Mouse (Mus musculus) heart, embryonic 12.5 days (tissue): ENCODE data around the gene Ankrd52. TPM values are rescaled to one million over a fixed set of nuclear protein-coding genes. Genes with fewer than 3 reads are reported as not detected.
A peak's percentile ranks its signal among the peaks of the same experiment; 100 is the strongest.

Experiments used
- ATAC-seq: fragments of 200-750 bp; cut with Nextera tagmentation; 2 replicates; pipeline ENCODE4 v1.8.0; 2017; ENCODE audit warnings: moderate TSS enrichment, moderate library complexity; ENCODE audit not compliant: insufficient number of reproducible peaks, low FRiP score
- H3K27ac ChIP-seq: fragments of 300-500 bp; sonication (generic); 2 replicates; pipeline ENCODE4 v1.5.1; 2016; ENCODE audit warnings: mild to moderate bottlenecking, moderate library complexity; ENCODE audit not compliant: poor library complexity, severe bottlenecking
- H3K27me3 ChIP-seq: fragments of 300-500 bp; sonication (generic); replicated peaks from 2 replicates; pipeline ENCODE4 v1.6.1; 2016; ENCODE audit warnings: mild to moderate bottlenecking, moderate library complexity
- H3K36me3 ChIP-seq: fragments of 300-500 bp; sonication (generic); 2 replicates; pipeline ENCODE4 v1.6.1; 2016; ENCODE audit warnings: mild to moderate bottlenecking, moderate library complexity
- H3K4me1 ChIP-seq: fragments of 300-500 bp; sonication (generic); replicated peaks from 2 replicates; pipeline ENCODE4 v1.6.1; 2016; ENCODE audit warnings: mild to moderate bottlenecking
- H3K4me2 ChIP-seq: fragments of 300-500 bp; sonication (generic); 2 replicates; pipeline ENCODE4 v1.6.1; 2016; ENCODE audit warnings: mild to moderate bottlenecking, moderate library complexity
- H3K4me3 ChIP-seq: fragments of 300-500 bp; sonication (generic); 2 replicates; pipeline ENCODE4 v1.5.1; 2016; ENCODE audit warnings: mild to moderate bottlenecking
- H3K9ac ChIP-seq: fragments of 300-500 bp; sonication (generic); 2 replicates; pipeline ENCODE4 v1.6.1; 2016; ENCODE audit warnings: mild to moderate bottlenecking, moderate library complexity
- H3K9me3 ChIP-seq: fragments of 300-500 bp; sonication (generic); replicated peaks from 2 replicates; pipeline ENCODE4 v1.6.1; 2016; ENCODE audit warnings: mild to moderate bottlenecking, moderate library complexity
- WGBS: fragments of 180-500 bp; shearing (Covaris S2); methylation state at CpG from one replicate; pipeline ENCODE4 v1.1.7; 2016; 5-methylcytosine and 5-hydroxymethylcytosine counted together
- polyA plus RNA-seq: library from polyadenylated mRNA; unstranded; fragments of >200 nt; fragmentation: Nextera tagmentation; extraction: Ambion mirVana; gene quantifications from 2 replicates; pipeline ENCODE4 v1.2.1, GENCODE M21; 2016

Ankrd52 gene
- polyA plus RNA-seq, 1 experiment from 2014 or later, result 10.6 TPM

DNA sequence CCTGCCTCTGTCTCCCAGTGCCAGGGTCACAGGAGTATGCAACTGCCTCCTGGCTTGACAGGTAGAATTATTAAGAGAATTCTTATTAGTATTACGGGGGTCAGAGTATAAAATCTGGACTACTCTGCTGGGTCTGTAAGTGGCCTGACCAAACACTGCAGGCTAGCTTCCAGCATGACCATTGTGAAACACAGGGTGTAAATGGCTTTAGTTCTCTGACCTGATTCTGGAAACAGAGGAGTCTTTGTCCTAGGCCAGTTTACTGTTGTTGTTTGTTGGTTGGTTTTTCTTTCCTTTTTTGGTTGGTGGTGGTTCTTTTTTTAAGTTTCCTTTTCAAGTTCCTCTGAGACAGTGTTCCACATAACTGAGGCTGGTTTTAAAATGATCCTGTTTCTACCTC is 33.5 kb upstream of the Ankrd52 start:
- Histone ChIP-seq H3K27me3 (no peaks in the 10 kb centered on the region), H3K4me3 (no peak overlapping the region), H3K27ac (peak overlapping the region; percentile 90), H3K4me1 (peaks cover 69% of the 10 kb centered on the region), H3K4me2 (no peak overlapping the region), H3K9me3 (no peaks in the 10 kb centered on the region), H3K9ac (no peak overlapping the region), H3K36me3 (peaks cover 3% of the 10 kb centered on the region; the same call in 1 of the 2 replicates)
- no peak for ATAC-seq
- 97% methylated on average over 1 of the region's 1 CpGs for WGBS

DNA sequence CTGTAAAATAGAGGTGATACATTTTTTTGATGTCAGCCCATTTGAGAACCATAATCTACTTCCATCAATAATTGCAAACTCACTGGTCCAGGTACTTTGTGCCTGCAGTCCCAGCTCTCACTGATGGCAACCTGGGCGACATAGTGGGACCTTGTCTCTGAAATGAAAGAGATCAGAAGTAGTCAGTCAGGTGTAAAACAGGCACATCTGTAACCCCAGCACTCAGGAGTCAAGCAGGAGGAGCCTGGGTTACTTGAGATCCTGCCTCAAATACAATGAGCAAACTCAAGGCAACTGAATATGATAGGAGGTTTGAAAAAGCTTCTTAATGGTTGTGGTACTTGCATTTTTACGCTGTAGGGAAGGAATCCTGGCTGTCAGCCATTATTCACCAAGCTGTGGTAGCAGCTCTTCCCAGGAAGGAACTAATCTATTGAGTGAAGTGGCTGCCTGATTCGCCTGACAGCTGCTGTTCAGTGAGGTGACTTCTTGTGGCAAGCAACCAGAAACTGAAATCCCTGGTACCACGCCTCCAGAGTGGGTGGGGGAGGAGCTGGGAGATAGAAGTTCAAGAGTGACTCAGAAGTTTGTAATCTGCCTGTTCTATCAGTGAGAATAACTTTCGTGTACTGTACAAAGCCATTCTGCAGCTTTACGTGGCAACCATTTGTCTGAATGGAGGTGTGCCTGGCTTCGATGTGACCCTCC is 32.2 kb upstream of the Ankrd52 start:
- H3K27ac ChIP-seq, result peak overlapping the region; percentile 90
- peaks cover 5% of the 10 kb centered on the region for H3K36me3 ChIP-seq
- 10% methylated on average over 7 of the region's 7 CpGs for WGBS
- no peak overlapping the region for H3K9ac ChIP-seq
- no peaks in the 10 kb centered on the region for H3K27me3 ChIP-seq
- peaks cover 56% of the 10 kb centered on the region for H3K4me1 ChIP-seq
- ATAC-seq, result peak; percentile 88
- no peaks in the 10 kb centered on the region for H3K9me3 ChIP-seq
- H3K4me3 ChIP-seq, result peak overlapping the region; percentile 26
- peak overlapping the region; percentile 62 for H3K4me2 ChIP-seq

- Histone ChIP-seq H3K4me2 (no peak overlapping the region), H3K9ac (no peak overlapping the region; the same call in 1 of the 2 replicates), H3K27ac (no peak overlapping the region), H3K9me3 (no peaks in the 10 kb centered on the region), H3K4me3 (no peak overlapping the region), H3K27me3 (no peaks in the 10 kb centered on the region), H3K4me1 (peaks cover 37% of the 10 kb centered on the region), H3K36me3 (peaks cover 32% of the 10 kb centered on the region)
- ATAC-seq, result no peak
- WGBS, result 86% methylated on average over 8 of the region's 8 CpGs
Measured at GRCm38 (mm10) chr10:128347541-128347940, 29.4 kb upstream of the Ankrd52 start.

DNA sequence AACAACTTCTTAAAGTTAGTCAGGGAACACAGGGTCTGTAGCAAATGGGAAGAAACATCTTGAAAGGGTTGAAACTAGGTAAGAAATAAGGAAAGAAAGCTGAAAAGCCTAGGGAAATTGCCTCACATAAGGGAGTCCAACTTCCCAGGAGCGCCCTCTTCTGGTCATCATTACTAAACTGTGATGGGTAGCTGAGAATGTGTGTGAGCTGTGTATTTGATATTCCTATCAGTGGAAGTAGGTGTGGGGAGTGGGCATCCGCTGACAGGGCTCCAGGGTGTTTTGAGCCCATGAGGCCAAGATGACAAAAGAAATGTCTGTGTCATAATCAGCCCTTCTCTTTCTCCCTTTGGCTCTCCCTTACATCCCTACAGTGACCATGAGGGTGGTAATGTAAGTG is 18.1 kb upstream of the Ankrd52 start:
- Histone ChIP-seq H3K9me3 (no peaks in the 10 kb centered on the region), H3K27ac (no peak overlapping the region), H3K9ac (no peak overlapping the region), H3K36me3 (peaks cover 88% of the 10 kb centered on the region), H3K27me3 (no peaks in the 10 kb centered on the region), H3K4me3 (no peak overlapping the region), H3K4me2 (no peak overlapping the region), H3K4me1 (peaks cover 4% of the 10 kb centered on the region; the same call in 1 of the 2 replicates)
- ATAC-seq, result no peak
- 57% methylated on average over 2 of the region's 2 CpGs for WGBS

DNA sequence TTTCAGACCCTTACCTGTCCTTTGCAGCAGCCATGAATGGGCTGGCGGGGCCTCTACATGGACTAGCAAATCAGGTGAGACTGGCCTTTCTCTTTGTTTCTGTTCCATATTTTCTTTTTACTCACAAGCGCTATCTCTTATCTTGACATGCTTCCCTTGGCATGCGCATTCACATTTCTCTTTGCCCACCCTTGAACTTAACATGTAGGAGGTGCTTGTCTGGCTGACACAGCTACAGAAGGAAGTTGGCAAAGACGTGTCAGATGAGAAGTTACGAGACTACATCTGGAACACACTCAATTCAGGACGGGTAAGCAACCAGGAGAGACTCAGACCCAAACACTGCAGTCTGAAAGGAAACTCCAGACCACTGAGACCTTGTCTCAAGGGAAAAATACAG is 17.7 kb upstream of the Ankrd52 start:
- Histone ChIP-seq H3K27ac (no peak overlapping the region), H3K36me3 (peaks cover 86% of the 10 kb centered on the region), H3K4me2 (no peak overlapping the region), H3K9ac (no peak overlapping the region), H3K4me3 (no peak overlapping the region), H3K27me3 (no peaks in the 10 kb centered on the region), H3K4me1 (peaks cover 4% of the 10 kb centered on the region; the same call in 1 of the 2 replicates), H3K9me3 (no peaks in the 10 kb centered on the region)
- WGBS, result 62% methylated on average over 6 of the region's 6 CpGs
- no peak for ATAC-seq

DNA sequence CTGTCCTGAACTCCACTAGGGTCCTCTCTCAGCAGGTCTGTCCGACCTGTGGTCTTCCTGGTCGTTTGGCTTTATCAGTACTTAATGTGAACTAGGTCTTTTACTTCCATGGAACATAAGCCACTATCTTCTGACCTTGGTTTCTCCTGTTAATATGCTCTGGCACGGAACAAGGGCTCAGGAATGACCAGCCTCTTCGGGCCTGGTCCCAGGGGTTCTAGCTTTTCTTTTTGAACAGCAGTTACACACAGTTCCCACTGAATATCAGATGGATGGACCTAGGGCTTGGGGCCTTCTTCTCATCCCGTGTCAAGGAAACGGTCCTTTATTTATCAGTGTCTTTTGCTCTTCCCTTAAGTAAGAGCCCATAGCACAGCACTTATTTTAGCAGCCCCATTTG is 15.1 kb upstream of the Ankrd52 start:
- no peak overlapping the region for H3K9ac ChIP-seq
- no peak for ATAC-seq
- peaks cover 78% of the 10 kb centered on the region for H3K36me3 ChIP-seq
- H3K27me3 ChIP-seq, result no peaks in the 10 kb centered on the region
- H3K4me3 ChIP-seq, result no peak overlapping the region
- H3K27ac ChIP-seq, result no peak overlapping the region; the same call in 1 of the 2 replicates
- 84% methylated on average over 6 of the region's 6 CpGs for WGBS
- H3K4me2 ChIP-seq, result no peak overlapping the region
- no peaks in the 10 kb centered on the region for H3K9me3 ChIP-seq
- H3K4me1 ChIP-seq, result peaks cover 4% of the 10 kb centered on the region; the same call in 1 of the 2 replicates

DNA sequence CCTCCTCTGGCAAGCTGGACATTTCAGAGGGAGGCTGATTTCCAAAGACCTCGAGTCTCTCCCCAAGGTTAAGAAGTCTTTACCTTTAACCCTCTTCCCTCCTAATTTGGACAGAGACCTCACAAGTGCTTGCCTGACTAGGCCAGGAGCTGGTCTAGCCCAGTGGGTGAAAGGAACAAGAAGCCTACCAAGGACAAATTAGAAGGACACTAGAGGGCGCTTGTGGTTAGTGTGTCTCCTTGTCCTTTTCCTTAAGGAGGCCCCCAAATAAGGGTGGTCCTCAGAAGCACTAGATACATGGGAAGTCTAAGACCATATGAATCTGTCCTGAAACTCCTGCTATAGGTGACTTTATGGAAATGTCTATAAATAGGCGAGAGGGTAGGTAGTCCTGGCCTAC is 14.3 kb upstream of the Ankrd52 start:
- no peak overlapping the region for H3K4me3 ChIP-seq
- H3K9me3 ChIP-seq, result no peaks in the 10 kb centered on the region
- no peak for ATAC-seq
- 49% methylated on average over 3 of the region's 3 CpGs for WGBS
- peaks cover 74% of the 10 kb centered on the region for H3K36me3 ChIP-seq
- H3K27me3 ChIP-seq, result no peaks in the 10 kb centered on the region
- H3K9ac ChIP-seq, result no peak overlapping the region
- H3K4me1 ChIP-seq, result peaks cover 6% of the 10 kb centered on the region
- no peak overlapping the region for H3K4me2 ChIP-seq
- H3K27ac ChIP-seq, result no peak overlapping the region

- ATAC-seq, result no peak; the same call in 1 of the 2 replicates
- H3K9ac ChIP-seq, result peak overlapping the region; percentile 77
- peak overlapping the region; percentile 68 for H3K4me3 ChIP-seq
- no peaks in the 10 kb centered on the region for H3K9me3 ChIP-seq
- 16% methylated on average over 19 of the region's 19 CpGs for WGBS
- H3K36me3 ChIP-seq, result peaks cover 21% of the 10 kb centered on the region
- peaks cover 15% of the 10 kb centered on the region for H3K4me1 ChIP-seq
- H3K4me2 ChIP-seq, result peak overlapping the region; percentile 90
- H3K27ac ChIP-seq, result peak overlapping the region; percentile 87
- H3K27me3 ChIP-seq, result no peaks in the 10 kb centered on the region
Measured at GRCm38 (mm10) chr10:128367899-128368401, 9.0 kb upstream of the Ankrd52 start.

DNA sequence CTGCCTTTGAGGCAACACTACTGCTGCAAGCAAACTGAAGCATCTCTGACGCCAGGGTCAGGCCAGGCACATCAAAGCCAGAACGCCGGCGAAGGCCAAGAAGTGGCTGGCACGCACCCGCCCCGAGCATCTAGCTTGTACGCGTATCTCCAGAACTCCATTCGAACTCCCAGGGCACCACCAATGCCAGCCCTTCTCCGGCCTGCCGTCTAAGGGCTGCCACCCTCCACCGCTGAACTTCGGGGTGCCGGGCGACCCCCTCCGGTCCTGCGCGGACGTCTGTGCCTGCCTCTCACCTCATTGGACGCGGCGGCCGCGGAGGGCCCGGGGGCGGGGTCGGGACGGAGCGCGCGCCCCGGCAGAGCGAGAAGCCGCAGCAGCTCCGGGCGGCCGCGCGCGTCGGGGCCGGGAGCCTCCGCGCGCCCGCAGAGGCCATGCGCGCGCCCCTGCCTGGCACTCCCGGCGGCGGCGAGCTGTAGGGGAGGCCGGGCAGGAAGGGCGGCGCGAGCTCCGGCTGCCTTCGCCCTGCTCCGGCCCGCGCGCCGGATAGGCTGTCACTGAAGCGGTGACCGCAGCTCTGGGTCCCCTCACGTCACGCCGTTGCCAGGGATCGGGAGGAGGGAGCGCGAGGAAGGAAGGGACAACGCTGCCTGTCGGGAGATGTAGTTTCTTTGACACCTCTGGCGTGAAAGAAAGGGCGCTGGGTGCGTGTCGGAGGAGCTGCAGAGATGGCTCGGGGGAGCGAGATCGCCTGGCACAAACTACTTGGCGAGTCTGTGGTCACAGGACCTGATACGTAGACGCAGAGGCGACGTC is 8.3 kb upstream of the Ankrd52 start, which contains the start of gene Coq10a:
Coq10a (minus strand) TSS at position 596 of the 816 bp plus-strand sequence.
- peak; percentile 94 for ATAC-seq
- Histone ChIP-seq H3K4me2 (peak within 1 kb of the TSS; percentile 90), H3K9me3 (no peaks in the 10 kb centered on the region), H3K36me3 (peaks cover 14% of the 10 kb centered on the region), H3K27me3 (no peaks in the 10 kb centered on the region), H3K27ac (peak within 1 kb of the TSS; percentile 87), H3K4me3 (peak within 1 kb of the TSS; percentile 68), H3K4me1 (peaks cover 22% of the 10 kb centered on the region), H3K9ac (peak within 1 kb of the TSS; percentile 77)
- under 1% methylated on average over 87 of the region's 87 CpGs for whole genome bisulfite sequencing

- peak overlapping the region; percentile 68 for H3K4me3 ChIP-seq
- ATAC-seq, result no peak
- WGBS, result 5% methylated on average over 9 of the region's 9 CpGs
Measured at GRCm38 (mm10) chr10:128369218-128369543, 7.7 kb upstream of the Ankrd52 start.

GRCm38 (mm10) chr10:128369599-128369998 is 7.3 kb upstream of the Ankrd52 start:
- Histone ChIP-seq H3K4me3 (peak overlapping the region; percentile 68; the same call in 1 of the 2 replicates), H3K4me2 (peak overlapping the region; percentile 90), H3K36me3 (peaks cover 10% of the 10 kb centered on the region), H3K27ac (peak overlapping the region; percentile 87), H3K27me3 (no peaks in the 10 kb centered on the region), H3K9me3 (0 out of 2 replicates have a peak, but pooled peaks cover 2% of the 10 kb centered on the region), H3K9ac (peak overlapping the region; percentile 77; the same call in 1 of the 2 replicates), H3K4me1 (peaks cover 23% of the 10 kb centered on the region)
- ATAC-seq, result no peak
- 79% methylated on average over 6 of the region's 6 CpGs for WGBS

More at GRCm38 (mm10) chr10:128369218-128369543, 7.7 kb upstream of the Ankrd52 start:
- peak overlapping the region; percentile 90 for H3K4me2 ChIP-seq
- H3K4me1 ChIP-seq, result peaks cover 23% of the 10 kb centered on the region
- no peaks in the 10 kb centered on the region for H3K27me3 ChIP-seq
- H3K9me3 ChIP-seq, result 0 out of 2 replicates have a peak, but pooled peaks cover under 1% of the 10 kb centered on the region
- peaks cover 10% of the 10 kb centered on the region for H3K36me3 ChIP-seq
- peak overlapping the region; percentile 87 for H3K27ac ChIP-seq
- peak overlapping the region; percentile 77 for H3K9ac ChIP-seq
